Comparison of ENCODE assay signal across 8 mouse cellular contexts in genomic region chr14:8099561-8100021, GRCm38 (mm10). TPM values are rescaled to one million over a fixed set of nuclear protein-coding genes. Genes with fewer than 3 reads are reported as not detected.
A peak's percentile ranks its signal among the peaks of the same experiment; 100 is the strongest.
DNase-seq lines count a peak whose midpoint lies in the region; ATAC-seq and TF ChIP-seq lines count a peak whose summit lies in the region.

No protein-coding gene starts in this region.

- H3K9me3 ChIP-seq in kidney, embryonic 16.5 days (ENCODE audit: low read length): no peaks in the 10 kb centered on the region
- H3K9me3 ChIP-seq in embryonic facial prominence, embryonic 12.5 days: no peaks in the 10 kb centered on the region
- H3K9me3 ChIP-seq in hindbrain, postnatal 0 days (ENCODE audit: low read length): no peaks in the 10 kb centered on the region
- H3K9me3 ChIP-seq in megakaryocyte, embryonic 14.5 days: no peaks in the 10 kb centered on the region; the same call in 1 of the 2 replicates

- ATAC-seq in kidney, embryonic 16.5 days (ENCODE audit: low FRiP score, low TSS enrichment): no peak
- no peak for ATAC-seq in embryonic facial prominence, embryonic 12.5 days (ENCODE audit: insufficient number of reproducible peaks, insufficient read depth, low FRiP score, low TSS enrichment)
- no peak for ATAC-seq in hindbrain, postnatal 0 days

- H3K4me3 ChIP-seq in kidney, embryonic 16.5 days (ENCODE audit: low read length): no peak overlapping the region
- no peak overlapping the region for H3K4me3 ChIP-seq in embryonic facial prominence, embryonic 12.5 days
- H3K4me3 ChIP-seq in hindbrain, postnatal 0 days (ENCODE audit: low read length): peak overlapping the region; percentile 93
- peak overlapping the region; percentile 95 for H3K4me3 ChIP-seq in megakaryocyte, embryonic 14.5 days (replicated peaks)

- 56% methylated on average over 10 of the region's 10 CpGs for WGBS in kidney, embryonic 16.5 days
- WGBS in embryonic facial prominence, embryonic 12.5 days: 62% methylated on average over 10 of the region's 10 CpGs
- 52% methylated on average over 10 of the region's 10 CpGs for WGBS in hindbrain, postnatal 0 days

- H3K36me3 ChIP-seq in kidney, embryonic 16.5 days (ENCODE audit: insufficient read depth, low read length): no peaks in the 10 kb centered on the region
- no peaks in the 10 kb centered on the region for H3K36me3 ChIP-seq in embryonic facial prominence, embryonic 12.5 days
- H3K36me3 ChIP-seq in hindbrain, postnatal 0 days (ENCODE audit: insufficient read depth, low read length): no peaks in the 10 kb centered on the region
- H3K36me3 ChIP-seq in megakaryocyte, embryonic 14.5 days (replicated peaks; ENCODE audit: low read length): peaks cover 12% of the 10 kb centered on the region

- H3K4me1 ChIP-seq in kidney, embryonic 16.5 days (ENCODE audit: insufficient read depth, low read length): peaks cover 21% of the 10 kb centered on the region
- peaks cover 10% of the 10 kb centered on the region; the same call in 1 of the 2 replicates for H3K4me1 ChIP-seq in embryonic facial prominence, embryonic 12.5 days
- H3K4me1 ChIP-seq in hindbrain, postnatal 0 days (ENCODE audit: insufficient read depth, low read length): peaks cover 11% of the 10 kb centered on the region
- H3K4me1 ChIP-seq in megakaryocyte, embryonic 14.5 days: peaks cover 48% of the 10 kb centered on the region

- no peak for TF ChIP-seq CTCF in hindbrain, postnatal 0 days (IDR thresholded peaks at IDR 0.05; ENCODE audit: low read depth)

- no peak overlapping the region for H3K27ac ChIP-seq in kidney, embryonic 16.5 days (ENCODE audit: low read length)
- H3K27ac ChIP-seq in embryonic facial prominence, embryonic 12.5 days: no peak overlapping the region
- no peak overlapping the region for H3K27ac ChIP-seq in hindbrain, postnatal 0 days

- DNase-seq in kidney, adult 18-20 months: no peak
- DNase-seq in CD8-positive naive resting alpha-beta T cell, adult 2 months (ENCODE audit: low read depth in 2 of 2, low spot score in 2 of 2): peak; percentile 34 to 40
- no peak for DNase-seq in hindbrain, postnatal 0 days (ENCODE audit: low spot score)
- DNase-seq in cerebellum, adult 9-11 months: no peak
- DNase-seq in kidney, postnatal 10 days: no peak

- no peak overlapping the region for H3K9ac ChIP-seq in kidney, embryonic 16.5 days (replicated peaks; ENCODE audit: low read length)
- H3K9ac ChIP-seq in embryonic facial prominence, embryonic 12.5 days: no peak overlapping the region
- no peak overlapping the region for H3K9ac ChIP-seq in hindbrain, postnatal 0 days (replicated peaks; ENCODE audit: low read length)

- H3K27me3 ChIP-seq in kidney, embryonic 16.5 days (ENCODE audit: insufficient read depth, low read length): no peaks in the 10 kb centered on the region
- H3K27me3 ChIP-seq in embryonic facial prominence, embryonic 12.5 days: no peaks in the 10 kb centered on the region
- no peaks in the 10 kb centered on the region for H3K27me3 ChIP-seq in hindbrain, postnatal 0 days (ENCODE audit: insufficient read depth, low read length)
- no peaks in the 10 kb centered on the region for H3K27me3 ChIP-seq in megakaryocyte, embryonic 14.5 days (replicated peaks)

- 0 out of 2 replicates have a peak overlapping the region, but pooled peaks have one; percentile 0 for H3K4me2 ChIP-seq in kidney, embryonic 16.5 days (replicated peaks; ENCODE audit: low read depth, low read length)
- peak overlapping the region; percentile 66 for H3K4me2 ChIP-seq in embryonic facial prominence, embryonic 12.5 days (replicated peaks)
- peak overlapping the region; percentile 76 for H3K4me2 ChIP-seq in hindbrain, postnatal 0 days (ENCODE audit: low read depth, low read length)

RNA-seq across cellular contexts. Expression of gene Pxk, which starts 1.6 kb away (rescaled TPM):
- 36.7 and 39.8 TPM in 2 replicates for polyA plus RNA-seq in kidney, embryonic 16.5 days (2015; fragmentation: Nextera tagmentation; extraction: Ambion mirVana)
- polyA plus RNA-seq in embryonic facial prominence, embryonic 12.5 days (2016; fragmentation: Nextera tagmentation; extraction: Ambion mirVana): 30.0 and 30.3 TPM in 2 replicates
- 24.5 and 36.3 TPM in 2 replicates for total RNA-seq in hindbrain, postnatal 0 days (2014; rRNA removed)
- 55.5 and 57.4 TPM in 2 replicates for polyA plus RNA-seq in hindbrain, postnatal 0 days (2015; fragmentation: Nextera tagmentation; extraction: Ambion mirVana)
- polyA plus RNA-seq in megakaryocyte, embryonic 14.5 days (2012; ENCODE audit: insufficient read depth, low replicate concordance): 3.5 and 7.4 TPM in 2 replicates

RNA-seq across cellular contexts. Expression of gene Rpp14, which starts 19.4 kb away (rescaled TPM):
- 54.1 and 58.6 TPM in 2 replicates for polyA plus RNA-seq in kidney, embryonic 16.5 days (2015; fragmentation: Nextera tagmentation; extraction: Ambion mirVana)
- 55.5 and 56.4 TPM in 2 replicates for polyA plus RNA-seq in embryonic facial prominence, embryonic 12.5 days (2016; fragmentation: Nextera tagmentation; extraction: Ambion mirVana)
- total RNA-seq in hindbrain, postnatal 0 days (2014; rRNA removed): 16.1 and 18.9 TPM in 2 replicates
- 36.2 and 45.3 TPM in 2 replicates for polyA plus RNA-seq in hindbrain, postnatal 0 days (2015; fragmentation: Nextera tagmentation; extraction: Ambion mirVana)
- polyA plus RNA-seq in megakaryocyte, embryonic 14.5 days (2012; ENCODE audit: insufficient read depth, low replicate concordance): 1.2 TPM in 1 of 2 replicates, not detected in the other

Comparison
In these comparisons a context has a peak if more than half of its experiments do, and no peak if none do; other contexts are left out.
1. H3K4me2 ChIP-seq: peak in every context shown above with its lines; median percentile 76 in hindbrain, postnatal 0 days; 66 in embryonic facial prominence, embryonic 12.5 days; 0 in kidney, embryonic 16.5 days.
2. H3K4me3 ChIP-seq: peak in hindbrain, postnatal 0 days (single experiment) and megakaryocyte, embryonic 14.5 days (single experiment); none in kidney, embryonic 16.5 days (single experiment) and embryonic facial prominence, embryonic 12.5 days (single experiment).
3. DNase-seq: peak in CD8-positive naive resting alpha-beta T cell, adult 2 months (2 of 2); none in kidney, adult 18-20 months (single experiment), hindbrain, postnatal 0 days (single experiment), cerebellum, adult 9-11 months (single experiment) and kidney, postnatal 10 days (single experiment).
4. RNA of gene Rpp14, which starts 19.4 kb away (polyA plus RNA-seq): 55.5 to 56.4 TPM in embryonic facial prominence, embryonic 12.5 days, 54.1 to 58.6 TPM in kidney, embryonic 16.5 days and 36.2 to 45.3 TPM in hindbrain, postnatal 0 days; 1.2 TPM in megakaryocyte, embryonic 14.5 days; every median in the first group is over 10 times any median in the second.